Mouse (Mus musculus): ENCODE measurements around the gene Fbxl17.

The Fbxl17 gene

DNA sequence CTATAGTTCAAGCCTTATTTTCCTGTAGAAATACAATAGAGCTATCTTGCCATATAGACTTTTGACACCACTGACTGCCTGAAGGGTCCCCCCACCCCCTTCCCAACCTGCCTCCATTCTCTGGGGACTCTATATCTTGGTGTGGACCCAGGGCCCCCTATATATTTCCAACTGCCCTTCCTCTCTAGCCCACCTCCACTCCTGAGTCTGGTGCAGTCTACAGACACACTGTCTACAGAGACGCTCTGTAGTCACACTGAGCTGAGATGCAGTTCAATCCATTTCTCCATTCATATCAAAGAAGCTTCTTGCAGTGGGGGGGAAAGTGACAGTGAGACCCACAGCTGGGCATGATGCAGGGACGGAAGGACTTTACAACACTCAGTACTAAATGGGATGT lies 226.5 kb downstream of the Fbxl17 start:
- no peak for DNase-seq

DNA sequence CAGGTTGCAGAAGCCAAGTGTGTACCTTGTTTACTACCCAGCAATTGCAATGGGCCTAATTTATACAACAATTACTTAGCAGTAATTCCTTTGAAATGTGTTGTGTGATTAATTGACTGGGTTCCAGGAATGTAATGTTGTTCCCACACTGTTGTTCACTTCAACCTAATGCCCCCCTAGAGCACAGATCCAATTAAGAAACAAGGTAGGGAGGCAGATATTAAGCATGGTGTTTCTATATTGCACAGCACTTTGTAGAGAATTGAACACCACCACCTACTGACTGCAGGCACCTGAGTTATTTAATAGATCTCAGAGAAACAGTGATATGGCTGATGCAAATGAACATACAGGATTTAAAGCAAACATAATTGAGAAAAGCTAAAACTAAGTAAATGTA lies 226.9 kb downstream of the Fbxl17 start:
- no peak for DNase-seq

DNA sequence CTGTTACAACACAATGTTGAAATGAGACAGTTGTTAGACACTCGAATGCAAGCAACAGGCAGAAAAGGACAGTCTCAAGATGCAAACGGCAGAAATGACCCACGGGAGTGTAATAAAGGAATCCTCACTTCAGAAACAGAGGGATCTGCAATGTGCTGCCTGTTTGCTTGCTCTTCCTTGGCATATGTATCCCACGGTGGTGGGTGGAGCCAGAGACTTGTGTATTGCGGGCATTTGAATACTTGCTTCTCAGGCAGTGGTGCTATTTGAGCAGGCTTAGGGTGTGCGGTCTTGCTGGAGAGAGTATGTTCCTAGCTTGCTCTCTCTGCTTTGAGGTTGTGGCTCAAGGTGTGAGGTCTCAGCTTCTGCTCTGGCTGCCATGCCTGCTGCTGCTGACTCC lies 228.8 kb downstream of the Fbxl17 start:
- DNase-seq, result no peak

DNA sequence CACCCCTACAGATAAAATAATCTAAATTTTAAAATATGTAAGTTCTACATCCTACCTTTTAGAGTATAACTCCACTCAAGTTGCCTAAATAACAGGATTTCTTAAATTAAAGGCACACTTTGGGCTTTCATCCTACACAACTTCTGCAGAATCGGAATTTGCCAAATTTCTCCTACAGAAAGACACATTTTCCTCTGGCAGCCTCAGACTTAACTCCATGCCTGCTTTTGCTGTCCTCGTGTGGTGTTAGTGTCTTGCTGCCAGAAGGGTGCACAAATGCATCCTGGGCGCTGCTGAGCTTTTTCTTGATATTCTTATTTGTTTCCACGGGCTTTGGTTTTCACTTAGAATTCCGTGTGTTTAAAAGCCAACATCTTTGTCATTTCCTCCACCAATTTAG lies 229.3 kb downstream of the Fbxl17 start:
- DNase-seq, result no peak

DNA sequence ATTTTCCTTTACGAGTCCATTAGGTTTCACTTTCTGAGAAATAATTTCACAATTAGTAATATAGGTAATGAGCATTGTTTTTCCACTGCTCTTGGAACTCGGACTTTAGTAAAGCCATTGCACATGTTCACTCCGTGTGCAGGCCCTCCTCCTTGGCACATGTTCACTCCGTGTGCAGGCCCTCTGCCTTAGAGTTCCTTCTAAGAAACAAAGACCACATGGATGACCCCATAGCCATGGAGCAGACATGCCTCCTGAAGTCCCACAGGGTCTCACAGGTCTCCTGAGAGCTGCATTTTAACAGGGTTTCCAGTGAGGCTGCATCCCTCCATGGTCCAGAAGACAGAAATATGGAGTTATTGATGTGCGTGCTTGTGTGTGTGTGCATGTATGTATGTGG lies 237.1 kb downstream of the Fbxl17 start:
- no peak for DNase-seq

DNA sequence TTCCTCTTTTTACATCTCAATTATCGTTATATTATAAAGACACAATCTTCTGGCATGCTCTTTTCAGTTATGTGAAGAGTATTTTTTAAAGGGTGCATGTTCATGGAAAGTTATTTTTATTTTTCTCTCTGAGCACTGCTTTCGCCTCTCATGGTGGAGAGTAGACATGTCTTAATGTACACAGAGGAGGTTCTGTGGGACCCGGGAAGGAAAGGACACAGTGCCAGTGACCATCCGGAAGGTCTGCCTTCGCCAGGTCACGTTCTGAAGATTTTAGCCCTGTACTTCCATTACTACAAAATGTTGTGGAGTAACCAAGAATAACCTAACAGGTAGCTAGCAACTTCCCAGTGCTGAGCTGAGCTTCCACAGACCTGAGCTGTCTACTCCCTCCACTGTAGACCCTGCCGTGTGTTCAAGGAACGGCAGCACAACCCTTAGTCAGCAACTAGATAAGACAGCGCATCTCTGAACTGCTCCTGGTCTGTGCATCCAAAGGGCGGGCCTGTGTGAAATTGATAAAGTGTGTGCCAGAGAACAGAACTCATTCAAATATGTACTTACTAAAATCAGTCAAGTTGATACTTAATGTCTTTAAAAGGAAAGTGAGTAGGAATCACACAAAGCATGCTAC lies 238.2 kb downstream of the Fbxl17 start:
- no peak for DNase-seq

DNA sequence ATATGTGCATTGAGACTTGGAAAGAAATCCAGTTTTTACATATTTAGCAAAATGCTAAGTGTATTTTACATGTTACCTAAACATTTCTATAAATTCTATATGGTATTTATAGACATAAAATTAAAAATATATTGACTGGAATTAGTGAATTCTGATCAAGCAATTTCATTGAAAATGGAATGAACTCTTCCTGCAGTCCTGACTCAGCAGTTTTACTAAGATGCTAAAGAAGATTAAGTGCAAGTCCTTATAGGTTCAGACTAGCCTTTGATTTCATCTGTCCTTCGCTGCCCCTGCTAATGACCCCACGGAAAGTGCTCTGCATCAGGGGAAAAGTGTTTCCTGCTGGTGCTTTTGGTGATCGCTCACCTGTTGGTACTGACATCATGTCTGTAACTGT lies 240.7 kb downstream of the Fbxl17 start:
- no peak for DNase-seq

DNA sequence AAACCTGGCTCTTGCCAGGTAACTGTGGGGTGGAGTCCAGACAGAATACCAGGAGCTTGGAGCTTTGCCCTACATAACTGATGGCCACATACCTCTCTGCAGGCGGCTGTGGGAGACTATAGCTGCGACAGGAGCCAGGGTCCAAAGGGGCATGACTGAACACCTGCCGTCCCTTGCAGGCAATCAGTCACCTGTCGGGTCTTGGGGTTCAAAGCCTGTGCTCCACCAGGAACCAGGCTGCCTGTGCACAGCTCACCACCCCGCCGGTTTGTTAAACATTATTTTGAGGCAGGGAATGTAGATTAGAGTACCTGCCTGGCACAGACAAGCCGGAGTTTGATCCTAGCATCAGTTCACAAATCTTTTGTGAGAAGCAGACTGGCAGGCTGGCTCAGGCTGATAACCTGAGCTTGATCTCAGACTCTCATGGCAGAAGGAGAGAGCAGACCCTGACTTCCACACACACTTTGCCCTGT lies 253.6 kb downstream of the Fbxl17 start:
- no peak for DNase-seq

DNA sequence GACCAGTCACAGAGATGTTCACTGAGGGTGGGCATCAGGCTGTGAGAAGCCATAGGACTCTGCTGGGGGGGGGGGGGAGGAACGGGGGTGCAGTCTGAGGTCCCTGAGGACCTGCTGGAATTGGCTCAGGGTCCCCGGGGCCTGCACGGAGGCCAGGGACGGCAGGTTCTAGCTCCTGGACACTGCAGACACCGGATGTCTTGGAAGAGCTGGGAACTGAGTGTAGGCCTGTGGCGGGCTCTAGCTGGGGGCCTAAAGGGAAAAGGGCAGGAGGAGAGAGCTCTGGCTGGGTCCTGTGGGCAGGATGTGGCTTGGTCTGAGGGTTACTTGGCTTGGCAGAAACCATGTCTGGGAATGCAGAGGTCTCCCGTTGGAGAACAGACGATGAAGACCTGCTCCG lies 254.3 kb downstream of the Fbxl17 start:
- DNase-seq, result no peak

DNA sequence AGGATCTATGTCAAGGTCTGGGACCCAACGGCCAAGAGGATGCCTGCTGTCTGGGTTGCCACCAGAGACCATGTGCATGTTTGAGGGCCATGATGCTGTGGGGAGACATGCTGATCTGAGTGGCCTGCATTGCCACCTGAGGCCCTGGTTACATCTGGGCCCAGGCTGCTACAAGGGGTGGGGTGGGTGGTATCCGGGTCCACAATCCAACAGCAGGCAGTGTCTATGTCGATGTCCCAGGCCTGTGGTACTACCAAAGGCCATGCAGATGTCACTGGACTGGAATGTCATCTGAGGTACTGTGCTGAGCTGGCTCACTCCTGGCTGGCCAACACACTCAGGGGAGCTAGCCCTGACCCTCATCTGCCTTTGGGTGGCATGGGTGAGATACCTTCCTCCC lies 257.1 kb downstream of the Fbxl17 start:
- no peak for DNase-seq

DNA sequence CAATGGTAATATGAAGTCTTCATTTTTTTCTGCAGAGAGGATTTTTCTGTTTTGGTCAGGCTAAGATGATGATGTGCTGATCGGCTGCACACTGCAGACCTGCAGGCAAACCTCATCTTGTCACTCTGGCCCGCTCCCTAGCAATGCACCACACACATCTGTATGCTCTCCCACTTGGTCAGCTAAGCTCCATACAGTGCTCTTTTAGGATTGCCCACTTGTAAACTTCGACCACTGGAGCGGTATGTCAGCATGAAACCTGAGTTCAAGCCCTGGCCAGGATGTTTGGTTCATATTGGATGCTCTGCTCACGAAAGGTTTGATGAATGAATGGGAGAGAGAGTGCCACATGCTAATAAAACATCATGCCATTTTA lies 259.1 kb downstream of the Fbxl17 start:
- no peak for DNase-seq

DNA sequence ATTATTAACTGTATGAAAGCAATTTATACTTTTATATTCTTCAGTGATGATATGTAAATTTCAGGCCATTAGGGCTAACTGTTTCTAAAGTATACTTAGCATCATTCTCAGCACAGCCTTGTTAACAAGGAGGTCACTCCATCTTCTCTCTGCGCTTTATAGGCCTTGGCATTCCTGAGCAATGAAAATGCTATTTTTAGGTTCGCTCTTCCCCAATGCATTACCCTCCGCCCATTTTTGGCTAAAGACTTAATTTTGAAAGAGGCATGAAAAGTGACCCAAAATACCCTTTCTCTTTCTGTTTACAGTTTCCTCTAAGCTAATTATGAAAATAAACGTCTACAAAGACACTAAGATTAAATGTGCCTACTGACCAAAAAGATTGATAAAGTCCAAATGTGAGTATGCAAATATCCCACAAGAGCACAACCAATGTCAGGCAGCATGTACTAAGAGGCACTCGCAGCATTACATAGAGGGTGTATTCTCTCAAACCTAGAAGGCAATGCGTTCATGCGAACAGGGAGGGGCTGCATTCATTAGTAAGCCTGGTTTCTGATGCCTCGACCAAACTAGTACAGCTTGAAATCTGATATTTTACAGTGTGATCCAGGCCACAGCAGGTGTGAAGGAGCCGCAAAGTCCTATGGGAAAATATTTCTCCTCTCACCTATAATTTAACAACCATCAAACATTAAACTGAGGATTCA lies 259.6 kb downstream of the Fbxl17 start:
- no peak for DNase-seq

DNA sequence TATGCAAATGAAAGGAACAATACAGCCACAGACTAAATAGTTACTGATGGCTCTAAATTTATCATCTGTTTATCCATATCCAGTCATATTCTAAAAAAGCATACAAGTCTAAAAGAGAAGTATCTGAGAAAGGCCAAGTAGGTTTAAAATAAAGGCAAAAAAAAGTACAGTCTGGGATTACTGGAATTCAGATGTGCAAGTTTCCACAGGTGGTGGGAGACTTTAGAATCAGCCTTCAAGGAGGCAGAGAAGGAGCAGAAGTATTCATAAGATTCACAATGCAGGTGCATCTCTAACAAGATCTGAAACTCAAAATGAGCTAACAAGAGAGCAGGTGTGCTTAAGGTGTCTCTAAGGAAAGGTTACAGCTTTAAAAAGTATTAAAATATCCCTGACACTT lies 263.0 kb downstream of the Fbxl17 start:
- DNase-seq, result no peak

DNA sequence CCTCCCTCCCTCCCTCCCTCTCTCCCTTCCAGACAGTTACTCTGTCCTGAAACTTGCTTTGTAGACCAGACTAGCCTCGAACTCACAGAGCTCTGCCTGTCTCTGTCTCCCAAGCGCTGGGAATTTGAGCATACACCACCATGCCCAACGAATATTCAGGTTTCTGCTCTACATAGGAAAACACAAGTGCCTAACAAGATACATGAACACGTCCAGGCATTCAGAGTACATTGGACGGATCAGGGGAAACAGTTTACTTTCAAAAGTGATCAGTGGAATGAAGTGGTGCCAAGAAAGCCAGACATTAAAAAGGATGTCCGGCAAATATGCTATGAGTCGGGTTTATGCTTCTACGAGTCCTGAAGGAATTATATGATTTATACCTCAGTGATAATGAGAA lies 263.6 kb downstream of the Fbxl17 start:
- no peak for DNase-seq

DNA sequence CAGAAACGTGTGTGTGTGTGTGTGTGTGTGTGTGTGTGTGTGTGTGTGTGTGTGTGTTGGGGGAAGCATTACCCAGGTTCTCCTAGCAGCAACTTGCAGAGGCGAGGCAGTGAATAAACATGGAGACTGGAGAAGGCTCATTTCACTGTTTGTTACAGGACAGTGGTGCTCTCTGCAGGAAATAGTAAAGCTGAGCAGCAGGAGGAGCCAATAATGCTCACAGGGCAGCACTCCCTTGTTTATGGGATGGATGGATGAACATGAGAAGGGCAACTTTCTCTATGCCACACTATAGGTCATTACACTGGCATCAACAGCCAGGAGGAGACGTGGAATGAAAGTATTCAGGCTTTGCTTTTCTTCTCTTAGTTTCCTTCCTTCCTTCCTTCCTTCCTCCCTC lies 264.0 kb downstream of the Fbxl17 start:
- DNase-seq, result no peak

DNA sequence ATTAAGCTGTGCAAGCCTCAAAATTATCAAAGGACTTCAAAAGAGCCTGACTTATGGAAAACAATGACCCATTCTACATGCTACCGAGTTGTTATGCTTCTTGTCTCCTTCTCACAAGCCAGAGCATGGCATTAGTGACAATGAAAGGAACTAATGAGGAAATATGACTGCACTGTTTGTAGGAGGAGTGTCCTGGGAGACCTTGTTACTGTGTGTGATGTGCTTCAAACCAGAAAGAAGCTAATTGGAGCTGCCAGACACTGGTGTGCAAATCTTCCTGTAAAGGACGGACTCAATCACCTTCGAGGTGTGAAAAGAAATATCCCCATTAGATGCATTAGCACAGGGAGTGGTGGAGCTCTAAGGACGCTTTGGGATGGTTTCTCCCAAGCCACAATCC lies 270.7 kb downstream of the Fbxl17 start:
- DNase-seq, result no peak

DNA sequence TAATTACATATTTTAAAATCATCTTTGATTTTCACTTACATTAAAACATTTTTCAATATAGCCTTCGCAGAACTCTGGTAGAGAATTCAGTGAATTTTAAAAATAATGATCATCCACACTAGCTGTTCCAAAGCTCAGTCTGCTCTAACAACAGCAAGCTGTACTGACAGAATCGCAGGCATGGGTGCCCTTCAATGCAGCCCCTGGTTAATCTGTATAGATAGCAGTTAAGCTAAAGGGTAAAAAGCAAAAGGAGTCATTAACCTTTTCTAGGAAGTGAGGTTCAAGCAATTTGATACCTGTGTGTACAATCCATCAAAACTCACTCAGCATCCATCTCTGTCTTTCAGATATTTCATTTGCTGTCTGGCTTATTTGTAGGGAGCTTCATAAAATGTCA lies 273.4 kb downstream of the Fbxl17 start:
- no peak for DNase-seq

DNA sequence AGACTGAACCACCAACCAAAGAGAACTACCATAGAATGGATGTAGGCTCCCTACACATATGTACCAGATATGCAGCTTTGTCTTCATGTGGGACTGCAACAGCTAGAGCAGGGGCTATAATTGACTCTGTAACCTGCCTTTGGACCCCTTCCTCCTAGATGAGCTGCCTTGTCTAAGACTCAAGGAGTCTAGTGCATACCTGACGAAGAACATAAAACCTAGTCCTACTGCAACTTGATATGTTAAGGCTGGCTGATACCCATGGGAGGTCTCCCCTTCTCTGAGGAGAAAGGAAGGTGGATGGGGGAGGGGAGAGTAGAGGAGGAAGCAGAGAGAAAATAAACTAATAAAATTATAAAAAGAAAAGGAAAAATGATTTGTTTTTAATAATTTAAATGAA lies 273.9 kb downstream of the Fbxl17 start:
- no peak for DNase-seq

DNA sequence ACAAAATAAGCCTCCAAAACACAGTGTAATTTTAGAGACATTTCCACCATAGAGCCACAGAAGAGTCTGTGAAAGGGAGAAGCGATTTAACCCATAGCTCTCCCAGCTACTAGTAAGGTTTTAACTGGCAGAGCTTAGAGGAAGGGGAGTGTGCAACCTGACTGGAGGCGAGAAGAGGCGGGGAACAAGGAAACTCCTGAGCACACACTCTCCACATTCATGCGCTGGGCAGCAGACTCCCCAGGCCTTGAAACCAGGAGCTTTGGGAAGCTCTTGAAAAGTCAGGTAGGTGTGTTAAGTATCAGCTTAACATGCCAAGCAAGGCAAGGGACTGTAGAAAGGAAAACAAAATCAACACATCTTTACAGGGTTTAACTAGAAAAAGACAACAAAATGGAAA lies 276.1 kb downstream of the Fbxl17 start:
- DNase-seq, result peak; percentile 9

DNA sequence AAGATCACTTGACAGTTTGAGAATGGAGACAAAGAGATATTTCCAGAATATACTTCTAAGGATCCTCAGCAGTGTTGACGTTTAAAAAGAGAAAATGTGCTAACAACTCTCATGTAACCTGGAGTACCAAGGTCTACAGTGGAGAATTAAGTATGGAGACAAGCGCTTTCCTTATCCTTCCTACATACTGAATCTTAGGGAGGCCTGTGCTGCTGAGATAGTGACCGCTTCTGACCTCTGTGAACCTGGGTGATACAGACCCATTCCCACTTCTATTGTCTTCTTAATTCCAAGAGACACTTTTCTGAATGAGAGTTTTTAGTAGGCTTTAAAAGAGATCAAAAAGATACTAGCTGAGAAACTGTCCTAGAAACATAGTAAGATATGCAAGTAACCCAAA lies 278.2 kb downstream of the Fbxl17 start:
- DNase-seq, result no peak

DNA sequence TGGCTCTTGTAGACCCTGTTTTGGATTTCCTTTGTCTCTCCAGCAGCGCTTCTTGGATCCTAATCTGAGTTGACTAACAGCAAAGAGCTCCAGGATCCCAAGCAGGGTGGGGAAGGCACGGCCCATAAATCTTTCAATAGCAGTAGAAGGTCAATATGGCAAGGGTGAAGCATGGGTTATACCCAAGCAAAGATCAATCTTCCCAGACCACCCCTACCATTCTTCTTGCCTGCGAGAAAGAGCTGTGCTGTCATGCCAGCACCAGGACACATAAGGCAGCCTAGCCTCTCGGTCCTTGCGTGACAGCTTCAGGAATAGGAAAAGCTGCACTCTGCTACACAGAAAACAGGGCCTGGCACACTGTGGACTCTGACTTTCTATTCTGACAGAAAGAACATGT lies 279.0 kb downstream of the Fbxl17 start:
- no peak for DNase-seq

DNA sequence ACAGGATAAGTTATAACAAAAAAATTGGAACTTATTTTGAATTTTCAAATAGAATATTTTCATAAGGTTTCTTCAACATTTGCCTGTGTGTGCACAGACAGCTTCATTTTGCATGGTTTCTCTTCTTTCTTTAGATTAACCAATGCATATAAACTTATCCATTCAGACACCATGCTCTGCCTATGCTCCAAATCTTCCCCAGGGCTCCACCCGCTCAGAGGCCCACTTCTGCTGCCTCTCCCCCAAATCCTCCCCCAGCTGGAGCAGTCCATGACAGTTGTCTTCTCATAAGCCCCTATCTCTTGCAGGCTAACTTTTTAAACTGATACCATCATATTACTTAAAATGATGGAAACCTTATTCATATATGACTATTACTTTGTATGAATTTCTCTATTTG lies 282.8 kb downstream of the Fbxl17 start:
- no peak for DNase-seq

DNA sequence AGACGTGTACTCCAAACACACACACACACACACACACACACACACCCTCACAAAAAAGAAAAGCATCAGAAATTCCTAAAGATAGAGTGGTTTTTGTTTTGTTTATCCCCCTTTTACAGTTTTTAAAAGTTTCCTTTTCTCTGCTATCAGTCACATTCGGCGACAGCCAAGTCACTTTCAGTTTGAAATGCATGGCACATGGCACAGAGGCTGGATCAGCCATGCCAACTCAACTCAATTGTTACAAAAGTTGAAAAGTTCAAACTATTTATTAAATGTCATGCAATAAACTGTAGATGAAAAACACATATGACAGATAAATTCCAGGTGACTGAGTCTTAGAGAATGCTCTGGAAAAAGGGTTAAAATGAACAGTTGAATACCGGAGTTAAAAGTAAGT lies 287.8 kb downstream of the Fbxl17 start:
- DNase-seq, result no peak

DNA sequence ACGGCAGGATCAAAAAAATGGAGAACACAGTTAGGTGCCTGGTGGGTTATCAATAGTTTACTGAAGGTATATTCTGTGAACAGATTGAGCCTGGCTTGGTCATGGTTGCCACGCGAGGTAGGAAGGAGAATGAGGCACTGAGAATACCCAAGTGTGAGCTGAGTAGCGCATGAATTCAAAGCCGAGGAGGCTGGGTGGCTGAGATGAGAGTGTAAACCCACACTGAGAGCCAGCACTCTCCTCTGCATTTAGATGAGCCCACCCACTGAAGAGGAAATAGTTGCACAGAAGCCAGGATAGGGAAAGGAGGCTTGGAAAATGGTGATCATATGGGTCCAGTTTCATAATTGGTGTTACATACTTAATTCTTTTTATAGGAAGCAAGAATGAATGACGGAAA lies 290.7 kb downstream of the Fbxl17 start:
- DNase-seq, result no peak

DNA sequence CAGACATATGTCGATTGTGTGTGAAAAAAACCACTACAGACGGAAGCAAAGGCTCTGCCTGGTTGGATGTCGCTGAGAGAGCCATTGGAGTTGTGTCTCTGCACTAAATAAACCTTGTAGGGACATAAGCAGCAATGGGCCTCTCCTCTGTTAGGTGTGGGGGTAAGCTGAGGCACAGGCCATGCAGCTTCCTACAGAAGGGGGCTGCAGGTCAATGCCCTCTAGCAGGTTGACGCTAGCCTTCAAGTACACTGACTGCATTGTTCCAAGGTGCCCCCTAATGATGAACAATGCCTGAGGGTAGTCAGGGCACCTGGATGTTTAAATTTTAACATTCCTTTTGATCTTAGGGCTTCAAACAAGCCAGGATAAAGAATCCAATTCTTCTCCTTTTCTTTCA lies 291.5 kb downstream of the Fbxl17 start:
- DNase-seq, result no peak
